Mouse (Mus musculus) stomach, embryonic 16.5 days (tissue): ENCODE measurements around the gene Pla2g4b. TPM values are rescaled to one million over a fixed set of nuclear protein-coding genes. Genes with fewer than 3 reads are reported as not detected.
A peak's percentile ranks its signal among the peaks of the same experiment; 100 is the strongest.

Experiments used
- ATAC-seq: fragments of 200-750 bp; cut with Nextera tagmentation; 2 replicates; pipeline ENCODE4 v1.8.0; 2017; ENCODE audit warnings: moderate number of reproducible peaks, moderate TSS enrichment; ENCODE audit not compliant: insufficient read depth, low FRiP score
- H3K27ac ChIP-seq: fragments of 300-500 bp; sonication (generic); 2 replicates; pipeline ENCODE4 v1.5.1; 2014; ENCODE audit warnings: low read length
- H3K27me3 ChIP-seq: fragments of 300-500 bp; sonication (generic); 2 replicates; pipeline ENCODE4 v1.6.1; 2014; ENCODE audit warnings: low read length, control low read depth, mixed read lengths; ENCODE audit not compliant: control insufficient read depth, insufficient read depth
- H3K36me3 ChIP-seq: fragments of 300-500 bp; sonication (generic); 2 replicates; pipeline ENCODE4 v1.6.1; 2014; ENCODE audit warnings: low read length; ENCODE audit not compliant: control insufficient read depth, insufficient read depth
- H3K4me1 ChIP-seq: fragments of 300-500 bp; sonication (generic); 2 replicates; pipeline ENCODE4 v1.6.1; 2014; ENCODE audit warnings: low read length, control low read depth, mixed read lengths; ENCODE audit not compliant: control insufficient read depth, insufficient read depth
- H3K4me2 ChIP-seq: fragments of 300-500 bp; sonication (generic); 2 replicates; pipeline ENCODE4 v1.6.1; 2014; ENCODE audit warnings: low read depth, low read length, mixed read lengths
- H3K4me3 ChIP-seq: fragments of 300-500 bp; sonication (generic); replicated peaks from 2 replicates; pipeline ENCODE4 v1.5.1; 2014; ENCODE audit warnings: mild to moderate bottlenecking, low read length
- H3K9ac ChIP-seq: fragments of 300-500 bp; sonication (generic); 2 replicates; pipeline ENCODE4 v1.6.1; 2014; ENCODE audit warnings: low read length
- H3K9me3 ChIP-seq: fragments of 300-500 bp; sonication (generic); replicated peaks from 2 replicates; pipeline ENCODE4 v1.6.1; 2016; ENCODE audit warnings: low read length, control low read depth; ENCODE audit not compliant: control insufficient read depth
- WGBS: fragments of 180-500 bp; shearing (Covaris S2); extraction: QIAGEN DNeasy Blood & Tissue Kit; methylation state at CpG from one replicate; pipeline ENCODE4 v1.1.7; 2014; 5-methylcytosine and 5-hydroxymethylcytosine counted together
- polyA plus RNA-seq: library from polyadenylated mRNA; unstranded; fragments of >200 nt; fragmentation: Nextera tagmentation; extraction: Ambion mirVana; gene quantifications from 2 replicates; pipeline ENCODE4 v1.2.1, GENCODE M21; 2015

Pla2g4b gene
- 1.8 and 2.7 TPM in 2 replicates for polyA plus RNA-seq

DNA sequence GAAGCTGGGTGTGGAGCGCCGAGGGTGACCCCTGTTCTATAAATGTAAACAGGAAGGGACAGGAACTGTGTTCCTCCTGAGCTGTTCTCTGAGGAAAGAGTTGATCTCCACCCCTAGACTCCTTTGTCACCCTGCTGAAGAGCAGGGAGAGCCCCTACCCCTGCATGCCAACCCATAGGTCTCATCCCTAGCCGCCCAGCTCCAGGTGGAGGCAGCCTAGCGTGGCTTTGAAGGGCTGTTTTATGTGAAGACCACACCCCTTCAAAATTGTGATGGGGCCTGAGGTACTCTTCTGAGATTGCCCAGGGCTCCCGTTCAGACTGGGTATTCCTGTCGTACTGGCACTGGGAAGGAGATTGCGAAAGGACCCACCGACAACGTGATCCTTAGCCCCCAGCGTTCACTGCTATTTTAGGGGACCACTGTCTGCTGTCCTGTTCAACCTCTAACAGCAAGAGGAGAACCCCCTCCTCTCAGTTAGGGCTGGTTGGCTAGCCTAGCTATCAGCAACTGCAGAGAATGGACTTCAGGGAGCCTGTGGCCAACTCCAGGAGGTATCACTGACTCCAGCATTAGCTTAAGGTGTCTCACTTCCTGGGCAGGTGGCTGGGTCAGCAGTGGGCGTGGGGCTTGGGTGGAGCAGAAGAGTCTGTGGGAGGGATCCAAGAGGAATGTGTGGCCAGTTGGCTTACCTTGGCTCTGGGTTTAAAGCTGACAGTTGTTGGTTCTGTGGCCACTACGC, at the start of gene Pla2g4b:
Gene Pla2g4b (plus strand): TSS at position 692 of the 742 bp plus-strand sequence.
- WGBS, result 81% methylated on average over 12 of the region's 12 CpGs

DNA sequence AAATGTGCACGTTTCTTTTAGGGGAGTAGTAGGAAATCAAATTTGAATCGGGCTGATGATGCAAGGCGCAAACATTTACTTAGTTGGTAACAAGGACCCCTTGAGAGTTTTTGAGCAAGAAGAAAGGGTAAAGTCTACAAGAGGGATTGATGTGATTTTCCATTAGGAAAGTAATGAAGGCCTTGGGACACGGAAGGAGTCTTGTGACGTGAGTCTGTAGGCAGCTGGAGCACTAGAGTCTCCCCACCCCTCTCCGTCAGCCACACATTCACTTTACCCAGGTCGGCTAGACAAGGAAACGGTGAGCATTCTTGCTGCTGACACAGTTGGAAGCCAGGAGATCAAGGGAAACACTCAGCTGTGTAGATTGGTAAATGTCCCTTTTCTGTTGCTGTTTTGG, 47.3 kb upstream of the Pla2g4b start:
- Histone ChIP-seq H3K27ac (no peak overlapping the region), H3K4me2 (no peak overlapping the region), H3K9me3 (no peaks in the 10 kb centered on the region), H3K27me3 (no peaks in the 10 kb centered on the region), H3K9ac (no peak overlapping the region), H3K4me3 (no peak overlapping the region), H3K36me3 (no peaks in the 10 kb centered on the region), H3K4me1 (no peaks in the 10 kb centered on the region)
- WGBS, result 64% methylated on average over 8 of the region's 8 CpGs
- ATAC-seq, result no peak

More for the DNA sequence above, at the start of gene Pla2g4b:
- H3K4me2 ChIP-seq, result no peak within 1 kb of the TSS
- no peaks in the 10 kb centered on the region for H3K27me3 ChIP-seq
- H3K4me1 ChIP-seq, result peaks cover 12% of the 10 kb centered on the region
- H3K9ac ChIP-seq, result no peak within 1 kb of the TSS
- H3K4me3 ChIP-seq, result no peak within 1 kb of the TSS
- H3K36me3 ChIP-seq, result peaks cover 17% of the 10 kb centered on the region
- no peaks in the 10 kb centered on the region for H3K9me3 ChIP-seq
- ATAC-seq, result no peak
- H3K27ac ChIP-seq, result no peak within 1 kb of the TSS

DNA sequence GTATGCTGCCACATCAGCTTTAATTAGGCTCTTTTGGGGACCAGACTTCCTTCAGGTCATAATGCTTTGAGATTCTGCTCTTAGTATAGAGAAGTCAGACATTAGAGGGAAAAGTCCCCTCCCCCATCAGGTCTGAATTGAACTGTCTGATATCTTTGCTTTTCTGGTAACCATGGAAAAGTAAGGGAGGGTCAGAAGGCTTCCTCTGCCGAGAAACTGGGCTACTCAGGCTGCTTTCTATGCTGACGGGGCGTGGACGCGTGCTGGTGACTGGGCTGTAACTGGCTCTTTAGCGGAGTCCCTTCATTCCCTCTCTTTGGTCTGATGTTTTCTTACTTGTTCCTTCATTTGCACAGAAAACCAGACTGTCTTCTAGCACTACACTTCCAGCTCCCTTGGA, 46.8 kb upstream of the Pla2g4b start:
- 57% methylated on average over 6 of the region's 6 CpGs for WGBS
- Histone ChIP-seq H3K27me3 (no peaks in the 10 kb centered on the region), H3K9ac (no peak overlapping the region), H3K4me1 (no peaks in the 10 kb centered on the region), H3K27ac (no peak overlapping the region), H3K4me3 (no peak overlapping the region), H3K9me3 (no peaks in the 10 kb centered on the region), H3K36me3 (no peaks in the 10 kb centered on the region), H3K4me2 (no peak overlapping the region)
- ATAC-seq, result no peak

DNA sequence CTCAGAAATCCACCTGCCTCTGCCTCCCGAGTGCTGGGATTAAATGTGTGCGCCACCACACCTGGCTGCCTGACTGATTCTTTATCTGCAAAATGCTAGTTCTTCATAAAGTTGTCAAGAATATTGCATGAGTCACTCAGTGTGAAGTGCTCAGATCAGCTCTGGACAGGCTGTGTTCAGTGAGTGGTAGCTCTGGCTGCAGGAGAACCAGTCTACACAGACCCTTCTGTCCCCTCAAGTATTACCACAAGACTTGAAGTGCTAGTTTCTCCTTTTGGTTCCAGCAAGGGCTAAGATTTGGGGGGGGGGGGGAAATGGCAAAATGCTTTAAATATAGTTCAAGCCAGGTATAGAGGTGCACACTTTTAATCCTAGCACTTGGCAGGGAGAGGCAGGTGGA, 45.8 kb upstream of the Pla2g4b start:
- no peaks in the 10 kb centered on the region for H3K4me1 ChIP-seq
- H3K36me3 ChIP-seq, result no peaks in the 10 kb centered on the region
- H3K9me3 ChIP-seq, result no peaks in the 10 kb centered on the region
- H3K4me3 ChIP-seq, result no peak overlapping the region
- H3K27ac ChIP-seq, result no peak overlapping the region
- no peaks in the 10 kb centered on the region for H3K27me3 ChIP-seq
- ATAC-seq, result no peak
- H3K9ac ChIP-seq, result no peak overlapping the region
- 84% methylated on average over 2 of the region's 2 CpGs for WGBS
- no peak overlapping the region for H3K4me2 ChIP-seq

DNA sequence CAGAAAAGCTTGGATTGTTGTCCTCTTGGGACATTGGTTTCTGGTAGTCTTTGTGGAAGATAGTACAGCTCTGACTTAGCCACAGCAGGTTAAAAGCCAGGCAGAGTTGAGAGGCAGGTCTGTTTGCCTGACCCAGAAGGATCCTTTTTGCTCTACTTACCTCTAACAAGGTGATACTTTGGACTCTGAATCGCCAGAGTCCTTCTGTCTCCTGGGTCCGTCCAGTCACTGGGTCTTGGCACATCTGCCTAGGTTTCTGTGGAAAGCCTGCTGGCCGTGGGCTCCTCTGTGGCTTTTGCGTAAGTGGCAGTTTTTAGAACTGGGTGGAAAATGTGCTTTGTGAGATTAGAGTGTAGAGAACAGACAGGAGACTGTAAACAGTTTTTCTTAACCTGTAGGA, 44.3 kb upstream of the Pla2g4b start:
- Histone ChIP-seq H3K27ac (no peak overlapping the region), H3K9me3 (no peaks in the 10 kb centered on the region), H3K36me3 (no peaks in the 10 kb centered on the region), H3K4me3 (no peak overlapping the region), H3K4me1 (no peaks in the 10 kb centered on the region), H3K27me3 (no peaks in the 10 kb centered on the region), H3K9ac (no peak overlapping the region), H3K4me2 (no peak overlapping the region)
- no peak for ATAC-seq
- WGBS, result 82% methylated on average over 4 of the region's 4 CpGs

DNA sequence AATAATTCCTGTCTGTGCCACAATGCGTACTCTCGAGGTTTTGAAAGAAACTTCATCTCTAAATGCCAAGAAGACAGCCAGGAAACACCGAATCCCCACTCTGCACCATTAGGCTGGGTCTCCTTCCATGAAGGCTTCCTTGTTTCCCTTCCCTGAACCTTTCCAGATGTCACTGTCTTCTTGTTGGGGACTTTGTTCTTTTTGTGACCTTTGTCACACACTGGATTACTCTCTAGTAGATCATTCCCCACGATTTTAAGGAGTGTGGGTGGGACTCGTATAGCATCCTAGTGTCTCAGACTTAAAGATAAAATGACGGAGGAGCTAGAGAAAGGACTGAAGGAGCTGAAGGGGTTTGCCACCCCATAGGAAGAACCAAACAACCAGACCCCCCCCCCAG, 42.3 kb upstream of the Pla2g4b start:
- Histone ChIP-seq H3K27me3 (no peaks in the 10 kb centered on the region), H3K9ac (no peak overlapping the region), H3K36me3 (no peaks in the 10 kb centered on the region), H3K4me2 (no peak overlapping the region), H3K27ac (no peak overlapping the region), H3K4me3 (no peak overlapping the region), H3K4me1 (peaks cover 11% of the 10 kb centered on the region), H3K9me3 (no peaks in the 10 kb centered on the region)
- ATAC-seq, result no peak
- WGBS, result 80% methylated on average over 6 of the region's 6 CpGs

DNA sequence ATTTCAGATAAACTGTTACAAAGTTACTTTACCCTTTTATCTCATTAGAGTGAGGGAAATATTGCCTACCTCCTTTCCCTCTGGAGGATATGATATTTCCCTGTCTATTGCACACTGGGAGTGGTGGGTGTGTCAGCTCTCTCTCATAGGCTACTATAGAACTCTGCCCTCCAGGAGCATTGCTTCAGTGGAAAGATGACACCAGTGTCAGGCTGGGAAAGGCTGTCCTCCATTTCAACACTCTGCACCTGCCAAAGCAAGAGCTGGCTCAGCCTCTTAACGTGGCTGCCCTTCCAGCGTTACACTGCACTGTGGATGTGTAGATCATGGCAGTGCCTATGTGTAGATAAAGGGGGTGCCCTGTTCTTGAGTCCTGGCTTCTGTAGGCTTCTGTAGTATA, 40.9 kb upstream of the Pla2g4b start:
- no peak for ATAC-seq
- Histone ChIP-seq H3K27ac (no peak overlapping the region), H3K4me1 (peaks cover 16% of the 10 kb centered on the region), H3K9me3 (no peaks in the 10 kb centered on the region), H3K4me3 (no peak overlapping the region), H3K27me3 (no peaks in the 10 kb centered on the region), H3K9ac (no peak overlapping the region), H3K36me3 (no peaks in the 10 kb centered on the region), H3K4me2 (no peak overlapping the region)
- WGBS, result 76% methylated on average over 2 of the region's 2 CpGs

DNA sequence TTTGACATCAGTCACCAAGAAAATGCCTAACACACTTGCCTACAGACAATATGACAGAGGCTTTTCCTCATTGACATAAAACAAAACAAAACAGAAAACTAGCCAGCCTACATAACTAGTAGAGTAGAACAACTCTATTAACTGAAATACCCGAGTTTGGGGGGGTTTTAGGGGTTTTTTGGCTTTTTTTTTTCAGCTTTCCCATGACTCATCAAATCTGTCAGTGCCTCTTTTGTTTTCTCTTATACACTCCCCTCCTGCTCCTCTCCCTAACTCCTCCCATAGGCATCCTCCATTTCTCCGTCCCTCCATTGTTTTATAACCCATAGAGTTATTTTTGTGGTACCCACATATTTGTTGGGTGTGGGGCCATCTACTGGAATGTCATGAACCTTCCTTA, 39.7 kb upstream of the Pla2g4b start:
- Histone ChIP-seq H3K4me1 (peaks cover 16% of the 10 kb centered on the region), H3K27me3 (no peaks in the 10 kb centered on the region)
- no peak for ATAC-seq

DNA sequence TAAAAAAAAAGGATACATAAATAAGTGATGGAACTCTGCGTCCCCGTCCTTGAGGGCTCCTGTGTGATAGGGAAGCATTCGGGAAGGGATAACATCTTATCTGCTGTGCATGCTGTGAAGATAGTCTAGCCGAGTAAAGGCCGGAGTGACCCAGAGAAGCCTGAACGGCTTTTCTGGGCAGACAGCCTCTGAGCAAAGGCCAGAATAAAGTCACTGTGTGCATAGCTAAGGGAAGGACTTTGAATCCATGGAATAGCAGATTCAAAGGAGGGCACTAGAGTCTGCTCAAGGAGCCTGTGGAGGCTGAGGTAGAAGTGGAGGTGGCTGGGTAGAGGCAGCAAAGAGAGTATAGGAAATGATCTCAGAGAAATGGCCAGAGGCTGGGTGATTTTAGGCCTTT, 38.4 kb upstream of the Pla2g4b start:
- peaks cover 16% of the 10 kb centered on the region for H3K4me1 ChIP-seq
- H3K9me3 ChIP-seq, result no peaks in the 10 kb centered on the region
- WGBS, result 73% methylated on average over 6 of the region's 6 CpGs
- H3K27me3 ChIP-seq, result no peaks in the 10 kb centered on the region
- no peak overlapping the region for H3K4me2 ChIP-seq
- H3K4me3 ChIP-seq, result no peak overlapping the region
- H3K36me3 ChIP-seq, result no peaks in the 10 kb centered on the region
- H3K9ac ChIP-seq, result no peak overlapping the region; the same call in 1 of the 2 replicates
- peak overlapping the region; percentile 88 for H3K27ac ChIP-seq
- no peak for ATAC-seq

More for the DNA sequence above, 39.7 kb upstream of the Pla2g4b start:
- Histone ChIP-seq H3K9ac (no peak overlapping the region), H3K4me3 (no peak overlapping the region), H3K36me3 (no peaks in the 10 kb centered on the region), H3K27ac (no peak overlapping the region), H3K4me2 (no peak overlapping the region), H3K9me3 (no peaks in the 10 kb centered on the region)
- WGBS, result 64% methylated on average over 2 of the region's 2 CpGs
